Mouse (Mus musculus) adrenal gland, adult 18-20 months (tissue): ENCODE data around the gene Helb. TPM values are rescaled to one million over a fixed set of nuclear protein-coding genes. Genes with fewer than 3 reads are reported as not detected.
"Not testable (repeated sequence)": the region's sequence is repeated elsewhere in the genome, so short reads cannot be mapped to it uniquely, and the experiment has no call there.

ENCODE experiments used
- DNase-seq, 2 experiments: peaks; one replicate each; pipeline ENCODE4 v3.0.0; 2021 to 2022; ENCODE audit warnings: low spot score in 2 of 2
- long read RNA-seq, 2 experiments: library from polyadenylated mRNA; stranded (forward); transcript quantifications; one replicate each; pipeline ENCODE4 v2.0.0; 2021
- total RNA-seq, 2 experiments: library from RNA; stranded (reverse); gene quantifications; 1 replicate in 1 of 2; 2 replicates in 1 of 2; pipeline ENCODE4 v1.2.3; 2021

The Helb gene
- 1 to 10 TPM; 5.1 to 6.0 TPM for total RNA-seq
- long read RNA-seq, experiment 1, result 0 reads
- long read RNA-seq, experiment 2, full-length matches to known transcripts, result 2 of 2 reads
- long read RNA-seq, experiment 2, partial matches to known transcripts, result 0 of 2 reads
- long read RNA-seq, experiment 2, other reads (novel, unspliced or antisense), result 0 of 2 reads

GRCm38 (mm10) chr10:120112507-120113396 lies at the start of gene Helb:
Gene Helb, minus strand, starts transcription at chr10:120112987.
- peak; percentile 98 for DNase-seq

- no peak for DNase-seq
Measured at GRCm38 (mm10) chr10:120160533-120160932, 47.7 kb upstream of the Helb start.

- DNase-seq, result no peak
Measured at GRCm38 (mm10) chr10:120153911-120154310, 41.1 kb upstream of the Helb start.

- DNase-seq, result no peak
Measured at GRCm38 (mm10) chr10:120151672-120152071, 38.9 kb upstream of the Helb start.

GRCm38 (mm10) chr10:120140916-120141516 lies 28.2 kb upstream of the Helb start:
- DNase-seq, result no peak

- DNase-seq, result no peak
Measured at GRCm38 (mm10) chr10:120140193-120140592, 27.4 kb upstream of the Helb start.

GRCm38 (mm10) chr10:120136020-120136562 lies 23.3 kb upstream of the Helb start:
- no peak for DNase-seq

GRCm38 (mm10) chr10:120133697-120134096 lies 20.9 kb upstream of the Helb start:
- no peak for DNase-seq

- DNase-seq, result peak in 1 of 2 experiments; percentile 14
Measured at GRCm38 (mm10) chr10:120130621-120131020, 17.8 kb upstream of the Helb start.

- no peak for DNase-seq
Measured at GRCm38 (mm10) chr10:120128601-120129277, 16.0 kb upstream of the Helb start.

GRCm38 (mm10) chr10:120125465-120125857 lies 12.7 kb upstream of the Helb start:
- DNase-seq, result no peak

- DNase-seq, result peak; percentile 84 to 87
Measured at GRCm38 (mm10) chr10:120124801-120125464, 12.1 kb upstream of the Helb start.

- DNase-seq, result no peak
Measured at GRCm38 (mm10) chr10:120123721-120124120, 10.9 kb upstream of the Helb start.

GRCm38 (mm10) chr10:120115249-120115648 lies 2.5 kb upstream of the Helb start:
- no peak for DNase-seq

GRCm38 (mm10) chr10:120114493-120114892 lies 1.7 kb upstream of the Helb start:
- no peak for DNase-seq

- no peak for DNase-seq
Measured at GRCm38 (mm10) chr10:120113980-120114379, 1.2 kb upstream of the Helb start.

GRCm38 (mm10) chr10:120113482-120113881 lies 695 bp upstream of the Helb start:
- not testable (repeated sequence) for DNase-seq

GRCm38 (mm10) chr10:120111691-120112319 lies 982 bp downstream of the Helb start:
- DNase-seq, result no peak

GRCm38 (mm10) chr10:120100806-120101205 lies 12.0 kb downstream of the Helb start:
- DNase-seq, result no peak

- no peak for DNase-seq
Measured at GRCm38 (mm10) chr10:120097564-120097963, 15.2 kb downstream of the Helb start.
